Mouse (Mus musculus): ENCODE data around the gene Cfap299. TPM values are rescaled to one million over a fixed set of nuclear protein-coding genes. Genes with fewer than 3 reads are reported as not detected.

Cfap299 gene
- polyA plus RNA-seq, 1 experiment from 2014 or later = 0.55 TPM

DNA sequence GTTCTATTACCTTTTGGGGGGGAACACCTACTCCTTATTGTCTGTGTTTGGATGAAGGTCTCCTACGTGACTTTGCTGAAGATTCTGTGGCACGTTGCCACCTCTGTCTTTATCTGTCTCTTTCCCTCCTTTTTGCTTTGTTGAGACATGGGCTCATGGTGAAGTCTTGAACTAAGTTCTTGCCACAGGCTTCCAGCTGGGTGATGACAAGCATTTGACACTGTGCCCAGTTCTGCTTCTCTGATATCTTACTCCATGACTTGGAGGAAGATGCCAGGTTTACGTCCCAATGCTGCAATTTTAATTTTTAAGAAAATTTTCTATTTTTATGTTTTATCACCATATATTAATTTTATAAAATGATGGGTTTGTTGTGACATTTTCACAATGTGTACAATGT lies 147.4 kb downstream of the Cfap299 start:
- no peaks in the 10 kb centered on the region for H3K9me3 ChIP-seq (replicated peaks; ENCODE audit: control insufficient read depth, low read length)
- no peak overlapping the region for H3K4me3 ChIP-seq (ENCODE audit: low read length)
- no peaks in the 10 kb centered on the region for H3K4me1 ChIP-seq (ENCODE audit: control insufficient read depth, insufficient read depth, low read length)
- no peaks in the 10 kb centered on the region for H3K36me3 ChIP-seq (ENCODE audit: control insufficient read depth, insufficient read depth)
- WGBS = 37% methylated on average over 3 of the region's 3 CpGs
- ATAC-seq (replicated peaks; ENCODE audit: extremely low read depth, insufficient read depth, low FRiP score) = no peak
- no peaks in the 10 kb centered on the region for H3K27me3 ChIP-seq (ENCODE audit: control insufficient read depth, insufficient read depth, low read length)
- no peak overlapping the region for H3K27ac ChIP-seq (ENCODE audit: low read length)
- H3K9ac ChIP-seq (ENCODE audit: low read length) = no peak overlapping the region
- H3K4me2 ChIP-seq (ENCODE audit: low read depth, low read length) = no peak overlapping the region

DNA sequence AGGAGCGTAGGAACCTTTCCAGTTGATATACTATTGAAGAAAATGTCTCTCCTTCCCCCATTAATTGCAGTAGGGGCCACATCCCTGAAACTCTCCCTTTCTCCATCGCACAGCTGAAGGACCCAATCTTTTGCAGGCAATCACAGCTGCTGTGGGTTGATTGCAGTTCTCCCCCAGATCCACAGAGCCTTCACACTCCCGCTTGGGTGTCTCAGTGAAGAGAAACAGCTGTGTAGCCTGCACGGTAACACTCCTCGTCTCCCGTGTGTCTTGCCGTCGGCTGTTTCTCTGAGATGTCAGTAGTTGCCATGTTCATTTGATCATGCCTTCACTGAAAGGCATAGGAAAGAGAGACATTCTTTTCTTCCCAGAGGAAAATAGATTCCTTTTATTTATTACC lies 148.2 kb downstream of the Cfap299 start:
- no peak overlapping the region for H3K4me2 ChIP-seq (ENCODE audit: low read depth, low read length)
- no peaks in the 10 kb centered on the region for H3K36me3 ChIP-seq (ENCODE audit: control insufficient read depth, insufficient read depth)
- H3K9ac ChIP-seq (ENCODE audit: low read length) = no peak overlapping the region
- H3K4me1 ChIP-seq (ENCODE audit: control insufficient read depth, insufficient read depth, low read length) = no peaks in the 10 kb centered on the region
- WGBS = 60% methylated on average over 8 of the region's 8 CpGs
- H3K4me3 ChIP-seq (ENCODE audit: low read length) = no peak overlapping the region
- H3K27me3 ChIP-seq (ENCODE audit: control insufficient read depth, insufficient read depth, low read length) = no peaks in the 10 kb centered on the region
- no peak overlapping the region for H3K27ac ChIP-seq (ENCODE audit: low read length)
- no peak for ATAC-seq (replicated peaks; ENCODE audit: extremely low read depth, insufficient read depth, low FRiP score)
- H3K9me3 ChIP-seq (replicated peaks; ENCODE audit: control insufficient read depth, low read length) = no peaks in the 10 kb centered on the region

GRCm38 (mm10) chr5:98483507-98483906 lies 154.4 kb downstream of the Cfap299 start:
- Histone ChIP-seq H3K9ac (ENCODE audit: low read length) (no peak overlapping the region), H3K9me3 (replicated peaks; ENCODE audit: control insufficient read depth, low read length) (no peaks in the 10 kb centered on the region), H3K27ac (ENCODE audit: low read length) (no peak overlapping the region), H3K4me3 (ENCODE audit: low read length) (no peak overlapping the region), H3K36me3 (ENCODE audit: control insufficient read depth, insufficient read depth) (no peaks in the 10 kb centered on the region), H3K27me3 (ENCODE audit: control insufficient read depth, insufficient read depth, low read length) (no peaks in the 10 kb centered on the region), H3K4me1 (ENCODE audit: control insufficient read depth, insufficient read depth, low read length) (no peaks in the 10 kb centered on the region), H3K4me2 (ENCODE audit: low read depth, low read length) (no peak overlapping the region)
- no peak for ATAC-seq (replicated peaks; ENCODE audit: extremely low read depth, insufficient read depth, low FRiP score)
- 68% methylated on average over 5 of the region's 5 CpGs for WGBS

- ATAC-seq (replicated peaks; ENCODE audit: extremely low read depth, insufficient read depth, low FRiP score) = no peak
- Histone ChIP-seq H3K36me3 (ENCODE audit: control insufficient read depth, insufficient read depth) (no peaks in the 10 kb centered on the region), H3K27me3 (ENCODE audit: control insufficient read depth, insufficient read depth, low read length) (no peaks in the 10 kb centered on the region), H3K9me3 (replicated peaks; ENCODE audit: control insufficient read depth, low read length) (no peaks in the 10 kb centered on the region), H3K4me2 (ENCODE audit: low read depth, low read length) (no peak overlapping the region), H3K9ac (ENCODE audit: low read length) (no peak overlapping the region), H3K27ac (ENCODE audit: low read length) (no peak overlapping the region), H3K4me3 (ENCODE audit: low read length) (no peak overlapping the region), H3K4me1 (ENCODE audit: control insufficient read depth, insufficient read depth, low read length) (no peaks in the 10 kb centered on the region)
- 68% methylated on average over 1 of the region's 1 CpGs for WGBS
These were observed 156.1 kb downstream of the Cfap299 start for GRCm38 (mm10) chr5:98485189-98485588.

- Histone ChIP-seq H3K9me3 (replicated peaks; ENCODE audit: control insufficient read depth, low read length) (no peaks in the 10 kb centered on the region), H3K36me3 (ENCODE audit: control insufficient read depth, insufficient read depth) (no peaks in the 10 kb centered on the region), H3K9ac (ENCODE audit: low read length) (no peak overlapping the region), H3K4me2 (ENCODE audit: low read depth, low read length) (no peak overlapping the region), H3K27me3 (ENCODE audit: control insufficient read depth, insufficient read depth, low read length) (no peaks in the 10 kb centered on the region), H3K27ac (ENCODE audit: low read length) (no peak overlapping the region), H3K4me1 (ENCODE audit: control insufficient read depth, insufficient read depth, low read length) (no peaks in the 10 kb centered on the region), H3K4me3 (ENCODE audit: low read length) (no peak overlapping the region)
- no peak for ATAC-seq (replicated peaks; ENCODE audit: extremely low read depth, insufficient read depth, low FRiP score)
- 73% methylated on average over 4 of the region's 4 CpGs for WGBS
These were observed 169.2 kb downstream of the Cfap299 start for GRCm38 (mm10) chr5:98498317-98498716.

DNA sequence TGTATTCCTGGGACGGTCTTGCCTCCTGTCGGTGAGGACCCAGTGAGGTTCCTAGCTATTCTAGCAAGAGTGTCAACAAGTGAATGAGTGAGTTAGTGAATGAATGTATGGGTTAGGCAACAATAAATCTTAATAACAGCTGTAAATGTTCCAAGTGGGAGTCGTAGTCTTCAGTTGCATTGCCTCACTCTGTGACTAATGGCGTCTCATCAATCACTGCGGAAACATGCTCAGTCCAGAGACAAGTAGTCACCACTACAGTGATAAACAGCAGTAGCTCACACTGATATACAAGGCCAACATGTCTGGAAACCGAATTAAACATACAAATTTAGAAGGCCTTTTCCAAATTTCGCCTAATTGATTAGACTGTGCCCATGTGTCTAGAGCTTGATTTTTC lies 187.1 kb downstream of the Cfap299 start:
- ATAC-seq (replicated peaks; ENCODE audit: extremely low read depth, insufficient read depth, low FRiP score) = no peak
- no peaks in the 10 kb centered on the region for H3K36me3 ChIP-seq (ENCODE audit: control insufficient read depth, insufficient read depth)
- H3K9ac ChIP-seq (ENCODE audit: low read length) = no peak overlapping the region
- 75% methylated on average over 7 of the region's 7 CpGs for WGBS
- H3K27ac ChIP-seq (ENCODE audit: low read length) = no peak overlapping the region
- H3K27me3 ChIP-seq (ENCODE audit: control insufficient read depth, insufficient read depth, low read length) = no peaks in the 10 kb centered on the region
- no peaks in the 10 kb centered on the region for H3K4me1 ChIP-seq (ENCODE audit: control insufficient read depth, insufficient read depth, low read length)
- no peak overlapping the region for H3K4me2 ChIP-seq (ENCODE audit: low read depth, low read length)
- no peak overlapping the region for H3K4me3 ChIP-seq (ENCODE audit: low read length)
- H3K9me3 ChIP-seq (replicated peaks; ENCODE audit: control insufficient read depth, low read length) = no peaks in the 10 kb centered on the region

GRCm38 (mm10) chr5:98520118-98520517 lies 191.0 kb downstream of the Cfap299 start:
- ATAC-seq (replicated peaks; ENCODE audit: extremely low read depth, insufficient read depth, low FRiP score) = no peak
- WGBS = 58% methylated on average over 2 of the region's 2 CpGs
- Histone ChIP-seq H3K36me3 (ENCODE audit: control insufficient read depth, insufficient read depth) (no peaks in the 10 kb centered on the region), H3K4me2 (ENCODE audit: low read depth, low read length) (no peak overlapping the region), H3K4me3 (ENCODE audit: low read length) (no peak overlapping the region), H3K4me1 (ENCODE audit: control insufficient read depth, insufficient read depth, low read length) (0 out of 2 replicates have a peak, but pooled peaks cover 3% of the 10 kb centered on the region), H3K27me3 (ENCODE audit: control insufficient read depth, insufficient read depth, low read length) (no peaks in the 10 kb centered on the region), H3K9ac (ENCODE audit: low read length) (no peak overlapping the region), H3K27ac (ENCODE audit: low read length) (no peak overlapping the region), H3K9me3 (replicated peaks; ENCODE audit: control insufficient read depth, low read length) (no peaks in the 10 kb centered on the region)

- H3K4me1 ChIP-seq (ENCODE audit: control insufficient read depth, insufficient read depth, low read length) = 0 out of 2 replicates have a peak, but pooled peaks cover 3% of the 10 kb centered on the region
- H3K36me3 ChIP-seq (ENCODE audit: control insufficient read depth, insufficient read depth) = no peaks in the 10 kb centered on the region
- 79% methylated on average over 7 of the region's 7 CpGs for WGBS
- H3K9me3 ChIP-seq (replicated peaks; ENCODE audit: control insufficient read depth, low read length) = no peaks in the 10 kb centered on the region
- H3K9ac ChIP-seq (ENCODE audit: low read length) = no peak overlapping the region
- H3K27me3 ChIP-seq (ENCODE audit: control insufficient read depth, insufficient read depth, low read length) = no peaks in the 10 kb centered on the region
- no peak overlapping the region for H3K27ac ChIP-seq (ENCODE audit: low read length)
- H3K4me2 ChIP-seq (ENCODE audit: low read depth, low read length) = no peak overlapping the region
- H3K4me3 ChIP-seq (ENCODE audit: low read length) = no peak overlapping the region
- no peak for ATAC-seq (replicated peaks; ENCODE audit: extremely low read depth, insufficient read depth, low FRiP score)
These were observed 193.3 kb downstream of the Cfap299 start for GRCm38 (mm10) chr5:98522270-98522977.

DNA sequence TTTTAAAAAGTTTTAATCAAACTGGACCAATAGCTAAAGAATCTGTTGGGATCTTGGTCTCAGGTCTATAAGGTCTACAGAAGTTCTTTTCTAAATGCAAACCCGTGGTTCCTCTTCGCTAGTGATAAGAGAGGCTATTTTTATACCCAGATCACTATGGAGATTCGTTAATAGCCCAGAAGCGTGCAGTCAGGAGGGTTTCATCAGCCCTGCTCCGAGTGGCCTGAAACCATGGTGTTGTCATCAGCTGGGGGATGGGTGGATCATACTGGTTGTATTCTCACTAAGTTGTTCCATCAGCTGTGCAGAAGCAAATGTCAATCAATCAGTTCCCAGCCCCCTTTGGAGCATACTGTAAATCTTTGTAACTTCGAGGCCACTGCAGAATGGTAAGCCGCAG lies 193.9 kb downstream of the Cfap299 start:
- Histone ChIP-seq H3K27me3 (ENCODE audit: control insufficient read depth, insufficient read depth, low read length) (no peaks in the 10 kb centered on the region), H3K4me1 (ENCODE audit: control insufficient read depth, insufficient read depth, low read length) (0 out of 2 replicates have a peak, but pooled peaks cover 3% of the 10 kb centered on the region), H3K9me3 (replicated peaks; ENCODE audit: control insufficient read depth, low read length) (no peaks in the 10 kb centered on the region), H3K4me2 (ENCODE audit: low read depth, low read length) (no peak overlapping the region), H3K36me3 (ENCODE audit: control insufficient read depth, insufficient read depth) (no peaks in the 10 kb centered on the region), H3K9ac (ENCODE audit: low read length) (no peak overlapping the region), H3K4me3 (ENCODE audit: low read length) (no peak overlapping the region), H3K27ac (ENCODE audit: low read length) (no peak overlapping the region)
- no peak for ATAC-seq (replicated peaks; ENCODE audit: extremely low read depth, insufficient read depth, low FRiP score)
- WGBS = 44% methylated on average over 7 of the region's 7 CpGs

Measured in heart, embryonic 16.5 days (tissue).